Mouse (Mus musculus) heart, adult 18-20 months (tissue): ENCODE measurements at regions not wholly inside any gene's neighbourhood (a gene's known extent, or its start where the extent isn't known, plus 50 kb on each side); places are given as distances from the start of the nearest gene placed in this dataset.
A peak's percentile ranks its signal among the peaks of the same experiment; 100 is the strongest.
"Not testable (repeated sequence)": the region's sequence is repeated elsewhere in the genome, so short reads cannot be mapped to it uniquely, and the experiment has no call there.

Source experiments
- DNase-seq, 2 experiments: peaks; one replicate each; pipeline ENCODE4 v3.0.0; 2021 to 2022; ENCODE audit warnings: mixed read lengths in 1 of 2

- DNase-seq = no peak
Observed at GRCm38 (mm10) chr16:20047356-20047755, 50.0 kb upstream of the Klhl24 start.

GRCm38 (mm10) chr16:20035166-20035565 lies 52.3 kb upstream of the Klhl6 start:
- DNase-seq = not testable (repeated sequence)

GRCm38 (mm10) chr16:20032328-20033081 lies 49.7 kb upstream of the Klhl6 start:
- DNase-seq = peak; percentile 86 to 92
